Mouse (Mus musculus) neural tube, embryonic 13.5 days (tissue): ENCODE data around the gene Syncrip. TPM values are rescaled to one million over a fixed set of nuclear protein-coding genes. Genes with fewer than 3 reads are reported as not detected.
A peak's percentile ranks its signal among the peaks of the same experiment; 100 is the strongest.
"Not testable (repeated sequence)": the region's sequence is repeated elsewhere in the genome, so short reads cannot be mapped to it uniquely, and the experiment has no call there.

Experiments used
- ATAC-seq: fragments of 200-750 bp; cut with Nextera tagmentation; 2 replicates; pipeline ENCODE4 v1.8.0; 2017; ENCODE audit warnings: low read depth, mild to moderate bottlenecking, moderate TSS enrichment, moderate library complexity
- H3K27ac ChIP-seq: fragments of 300-500 bp; sonication (generic); replicated peaks from 2 replicates; pipeline ENCODE4 v1.5.1; 2015; ENCODE audit warnings: moderate library complexity, mild to moderate bottlenecking, inconsistent platforms
- H3K27me3 ChIP-seq: fragments of 300-500 bp; sonication (generic); 2 replicates; pipeline ENCODE4 v1.6.1; 2015; ENCODE audit warnings: mild to moderate bottlenecking, inconsistent platforms
- H3K36me3 ChIP-seq: fragments of 300-500 bp; sonication (generic); 2 replicates; pipeline ENCODE4 v1.6.1; 2015; ENCODE audit warnings: mild to moderate bottlenecking, inconsistent platforms
- H3K4me1 ChIP-seq: fragments of 300-500 bp; sonication (generic); replicated peaks from 2 replicates; pipeline ENCODE4 v1.6.1; 2015; ENCODE audit warnings: inconsistent platforms
- H3K4me2 ChIP-seq: fragments of 300-500 bp; sonication (generic); 2 replicates; pipeline ENCODE4 v1.6.1; 2015; ENCODE audit warnings: inconsistent platforms, mild to moderate bottlenecking, moderate library complexity
- H3K4me3 ChIP-seq: fragments of 300-500 bp; sonication (generic); 2 replicates; pipeline ENCODE4 v1.5.1; 2015; ENCODE audit warnings: mild to moderate bottlenecking, inconsistent platforms
- H3K9ac ChIP-seq: fragments of 300-500 bp; sonication (generic); 2 replicates; pipeline ENCODE4 v1.6.1; 2015; ENCODE audit warnings: moderate library complexity, mild to moderate bottlenecking, inconsistent platforms
- H3K9me3 ChIP-seq: fragments of 300-500 bp; sonication (generic); 2 replicates; pipeline ENCODE4 v1.6.1; 2016; ENCODE audit warnings: inconsistent platforms
- WGBS: fragments of 180-500 bp; shearing (Covaris S2); methylation state at CpG from one replicate; pipeline ENCODE4 v1.1.7; 2015; 5-methylcytosine and 5-hydroxymethylcytosine counted together
- polyA plus RNA-seq: library from polyadenylated mRNA; unstranded; fragments of >200 nt; fragmentation: Nextera tagmentation; extraction: Ambion mirVana; gene quantifications from 2 replicates; pipeline ENCODE4 v1.2.1, GENCODE M21; 2015

The Syncrip gene
- polyA plus RNA-seq, 1 experiment from 2014 or later: 76.1 TPM

- Histone ChIP-seq H3K36me3 (peaks cover 23% of the 10 kb centered on the region), H3K4me3 (peak overlapping the region; percentile 94), H3K9me3 (no peaks in the 10 kb centered on the region), H3K9ac (peak overlapping the region; percentile 99), H3K27me3 (no peaks in the 10 kb centered on the region), H3K4me2 (peak overlapping the region; percentile 89), H3K27ac (no peak overlapping the region), H3K4me1 (peaks cover 37% of the 10 kb centered on the region)
- no peak for ATAC-seq
- 17% methylated on average over 1 of the region's 1 CpGs for WGBS
These were observed 2.3 kb downstream of the Syncrip start for GRCm38 (mm10) chr9:88480120-88480519.

- Histone ChIP-seq H3K4me1 (peaks cover 28% of the 10 kb centered on the region), H3K4me3 (no peak overlapping the region), H3K9me3 (no peaks in the 10 kb centered on the region), H3K27ac (no peak overlapping the region), H3K4me2 (no peak overlapping the region), H3K27me3 (no peaks in the 10 kb centered on the region), H3K9ac (no peak overlapping the region), H3K36me3 (peaks cover 53% of the 10 kb centered on the region)
- ATAC-seq: no peak
- 40% methylated on average over 1 of the region's 1 CpGs for WGBS
These were observed 6.2 kb downstream of the Syncrip start for GRCm38 (mm10) chr9:88476138-88476537.

GRCm38 (mm10) chr9:88461017-88461416 lies 21.4 kb downstream of the Syncrip start:
- 85% methylated on average over 2 of the region's 4 CpGs for WGBS
- H3K4me3 ChIP-seq, H3K27me3 ChIP-seq, H3K9ac ChIP-seq, H3K4me2 ChIP-seq, H3K9me3 ChIP-seq, ATAC-seq, H3K27ac ChIP-seq, H3K4me1 ChIP-seq: not testable (repeated sequence)
- H3K36me3 ChIP-seq: peaks cover 60% of the 10 kb centered on the region

- H3K4me3 ChIP-seq: no peak overlapping the region
- H3K9ac ChIP-seq: no peak overlapping the region
- ATAC-seq: no peak
- peak overlapping the region; percentile 87 for H3K4me2 ChIP-seq
- H3K27ac ChIP-seq: no peak overlapping the region
- H3K9me3 ChIP-seq: no peaks in the 10 kb centered on the region
- H3K4me1 ChIP-seq: peaks cover 17% of the 10 kb centered on the region
- WGBS: 30% methylated on average over 5 of the region's 5 CpGs
- no peaks in the 10 kb centered on the region for H3K27me3 ChIP-seq
- 0 out of 2 replicates have a peak, but pooled peaks cover 4% of the 10 kb centered on the region for H3K36me3 ChIP-seq
These were observed 42.4 kb downstream of the Syncrip start for GRCm38 (mm10) chr9:88439991-88440390.

GRCm38 (mm10) chr9:88439238-88439600 lies 43.2 kb downstream of the Syncrip start:
- H3K36me3 ChIP-seq: no peaks in the 10 kb centered on the region
- 2% methylated on average over 17 of the region's 17 CpGs for WGBS
- no peak; the same call in 1 of the 2 replicates for ATAC-seq
- H3K27me3 ChIP-seq: no peaks in the 10 kb centered on the region
- peaks cover 17% of the 10 kb centered on the region for H3K4me1 ChIP-seq
- peak overlapping the region; percentile 76 for H3K4me3 ChIP-seq
- H3K9ac ChIP-seq: peak overlapping the region; percentile 83
- H3K9me3 ChIP-seq: no peaks in the 10 kb centered on the region
- H3K27ac ChIP-seq: peak overlapping the region; percentile 87
- peak overlapping the region; percentile 87 for H3K4me2 ChIP-seq

- under 1% methylated on average over 62 of the region's 62 CpGs for WGBS
These were observed 43.7 kb downstream of the Syncrip start, which contains the start of gene Snx14 for GRCm38 (mm10) chr9:88438555-88439237. Snx14 (minus strand) TSS chr9:88438958.

GRCm38 (mm10) chr9:88438237-88438554 lies 44.2 kb downstream of the Syncrip start:
- Histone ChIP-seq H3K36me3 (no peaks in the 10 kb centered on the region), H3K4me2 (peak overlapping the region; percentile 87), H3K9me3 (no peaks in the 10 kb centered on the region), H3K27me3 (no peaks in the 10 kb centered on the region), H3K27ac (peak overlapping the region; percentile 87), H3K4me1 (peaks cover 17% of the 10 kb centered on the region), H3K9ac (peak overlapping the region; percentile 83), H3K4me3 (peak overlapping the region; percentile 76)
- ATAC-seq: no peak; the same call in 1 of the 2 replicates
- 2% methylated on average over 15 of the region's 15 CpGs for WGBS

More at GRCm38 (mm10) chr9:88438555-88439237, 43.7 kb downstream of the Syncrip start, which contains the start of gene Snx14:
- Histone ChIP-seq H3K27me3 (no peaks in the 10 kb centered on the region), H3K9me3 (no peaks in the 10 kb centered on the region), H3K4me3 (peak within 1 kb of the TSS; percentile 76), H3K4me2 (peak within 1 kb of the TSS; percentile 87), H3K27ac (peak within 1 kb of the TSS; percentile 87), H3K9ac (peak within 1 kb of the TSS; percentile 83), H3K36me3 (no peaks in the 10 kb centered on the region), H3K4me1 (peaks cover 17% of the 10 kb centered on the region)
- ATAC-seq: peak; percentile 98

- Histone ChIP-seq H3K4me1 (peaks cover 17% of the 10 kb centered on the region), H3K27me3 (no peaks in the 10 kb centered on the region), H3K4me3 (peak overlapping the region; percentile 76), H3K9me3 (no peaks in the 10 kb centered on the region), H3K9ac (peak overlapping the region; percentile 83), H3K27ac (peak overlapping the region; percentile 87; the same call in 1 of the 2 replicates), H3K4me2 (peak overlapping the region; percentile 87), H3K36me3 (no peaks in the 10 kb centered on the region)
- no peak for ATAC-seq
- WGBS: 52% methylated on average over 10 of the region's 10 CpGs
These were observed 44.8 kb downstream of the Syncrip start for GRCm38 (mm10) chr9:88437342-88438236.

- no peaks in the 10 kb centered on the region for H3K27me3 ChIP-seq
- no peak overlapping the region for H3K4me3 ChIP-seq
- no peaks in the 10 kb centered on the region for H3K9me3 ChIP-seq
- no peak overlapping the region for H3K9ac ChIP-seq
- WGBS: 90% methylated on average over 2 of the region's 2 CpGs
- ATAC-seq: no peak
- H3K4me1 ChIP-seq: no peaks in the 10 kb centered on the region
- no peak overlapping the region for H3K27ac ChIP-seq
- H3K36me3 ChIP-seq: peaks cover 17% of the 10 kb centered on the region
- no peak overlapping the region for H3K4me2 ChIP-seq
These were observed 58.0 kb downstream of the Syncrip start for GRCm38 (mm10) chr9:88424356-88424755.

GRCm38 (mm10) chr9:88422428-88422827 lies 59.9 kb downstream of the Syncrip start:
- Histone ChIP-seq H3K4me2 (no peak overlapping the region), H3K4me3 (no peak overlapping the region), H3K9me3 (no peaks in the 10 kb centered on the region), H3K27ac (no peak overlapping the region), H3K4me1 (no peaks in the 10 kb centered on the region), H3K36me3 (peaks cover 24% of the 10 kb centered on the region), H3K9ac (no peak overlapping the region), H3K27me3 (no peaks in the 10 kb centered on the region)
- no peak for ATAC-seq
- WGBS: 98% methylated on average over 4 of the region's 4 CpGs

- Histone ChIP-seq H3K27me3 (no peaks in the 10 kb centered on the region), H3K36me3 (peaks cover 36% of the 10 kb centered on the region), H3K4me2 (no peak overlapping the region), H3K4me1 (no peaks in the 10 kb centered on the region), H3K27ac (no peak overlapping the region), H3K9ac (no peak overlapping the region), H3K9me3 (no peaks in the 10 kb centered on the region), H3K4me3 (no peak overlapping the region)
- WGBS: 67% methylated on average over 1 of the region's 1 CpGs
- no peak for ATAC-seq
These were observed 65.6 kb downstream of the Syncrip start for GRCm38 (mm10) chr9:88416752-88417151.

GRCm38 (mm10) chr9:88409978-88410377 lies 72.4 kb downstream of the Syncrip start:
- H3K27ac ChIP-seq: no peak overlapping the region
- peaks cover 29% of the 10 kb centered on the region for H3K36me3 ChIP-seq
- WGBS: 82% methylated on average over 2 of the region's 2 CpGs
- H3K9me3 ChIP-seq: no peaks in the 10 kb centered on the region
- no peaks in the 10 kb centered on the region for H3K4me1 ChIP-seq
- no peak overlapping the region for H3K4me2 ChIP-seq
- no peak overlapping the region for H3K9ac ChIP-seq
- H3K27me3 ChIP-seq: no peaks in the 10 kb centered on the region
- no peak overlapping the region for H3K4me3 ChIP-seq
- ATAC-seq: no peak
